In the genomic region with DNA sequence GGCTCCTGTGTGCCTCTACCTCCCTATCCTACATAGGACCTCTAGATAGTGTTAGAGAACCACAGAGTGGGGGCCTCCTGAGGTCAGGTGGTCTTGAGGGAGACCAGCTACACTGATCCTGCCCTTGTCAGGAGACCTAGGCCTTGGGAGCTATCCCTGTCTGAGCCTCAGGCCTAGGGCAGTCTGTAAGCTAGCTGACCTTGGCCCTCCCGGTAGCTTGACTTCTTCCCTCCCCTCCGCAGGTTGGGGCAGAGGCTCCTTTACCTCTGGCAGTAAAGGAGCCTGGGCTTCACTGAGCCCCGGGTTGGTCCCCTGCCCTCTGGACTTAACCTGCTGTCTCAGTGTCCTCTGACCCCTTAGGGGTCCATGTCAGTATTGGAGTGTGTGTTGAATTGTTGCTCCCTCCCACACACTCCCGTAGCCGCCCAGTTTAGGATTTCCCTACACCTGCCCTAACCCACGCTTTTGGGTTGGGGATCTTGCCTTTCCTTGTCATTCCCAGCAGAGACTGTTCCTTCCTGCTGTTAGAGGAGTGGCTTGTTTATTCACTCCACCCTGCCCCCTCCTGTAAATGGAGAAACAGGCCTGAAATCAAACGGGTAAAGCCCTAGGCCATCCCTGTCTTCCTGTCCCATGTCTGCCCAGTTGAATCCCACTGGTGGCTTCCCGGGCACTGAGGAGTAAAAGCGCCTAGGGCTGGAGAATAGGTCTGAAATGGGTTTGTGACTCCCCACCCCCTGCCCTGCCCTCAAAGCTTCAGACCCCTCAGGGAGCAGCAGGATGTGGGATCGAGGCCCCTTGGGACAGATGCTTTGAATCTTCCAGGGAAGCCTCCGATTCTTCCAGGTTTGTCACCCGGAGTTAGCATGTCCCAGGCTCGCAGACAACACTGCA, we compare ENCODE assay signal across 15 mouse cellular contexts. TPM values are rescaled to one million over a fixed set of nuclear protein-coding genes. Genes with fewer than 3 reads are reported as not detected.
DNase-seq lines count a peak whose midpoint lies in the region; ATAC-seq lines count a peak whose summit lies in the region.
"Had no signal": no experiment of that assay in that cellular context is flagged by ENCODE, and none has a peak within 500 bp of the region (broad histone marks: within the 10 kb centered on the region; RNA-seq: fewer than 3 reads in every experiment).

No protein-coding gene starts in this region.

- no peaks in the 10 kb centered on the region for H3K27me3 ChIP-seq in heart, embryonic 11.5 days (ENCODE audit: control insufficient read depth, insufficient read depth, low read length)
- no peaks in the 10 kb centered on the region for H3K27me3 ChIP-seq in liver, embryonic 13.5 days
- H3K27me3 ChIP-seq in liver, embryonic 11.5 days (replicated peaks; ENCODE audit: control insufficient read depth, insufficient read depth, low read length): no peaks in the 10 kb centered on the region
- H3K27me3 ChIP-seq in intestine, embryonic 16.5 days (replicated peaks; ENCODE audit: control insufficient read depth, insufficient read depth, low read length): no peaks in the 10 kb centered on the region
- H3K27me3 ChIP-seq: liver, embryonic 15.5 days had no signal

- peaks cover 35% of the 10 kb centered on the region for H3K36me3 ChIP-seq in heart, embryonic 11.5 days (ENCODE audit: control insufficient read depth, insufficient read depth, low read length)
- H3K36me3 ChIP-seq in liver, embryonic 13.5 days: peaks cover 61% of the 10 kb centered on the region
- H3K36me3 ChIP-seq in liver, embryonic 11.5 days (ENCODE audit: control insufficient read depth, insufficient read depth, low read length): peaks cover 48% of the 10 kb centered on the region
- peaks cover 25% of the 10 kb centered on the region for H3K36me3 ChIP-seq in intestine, embryonic 16.5 days (ENCODE audit: control insufficient read depth, insufficient read depth, low read length)

- peak overlapping the region; percentile 76; the same call in 1 of the 2 replicates for H3K27ac ChIP-seq in heart, embryonic 11.5 days (ENCODE audit: low read depth, low read length)
- H3K27ac ChIP-seq in liver, embryonic 13.5 days: 0 out of 2 replicates have a peak overlapping the region, but pooled peaks have one; percentile 1
- H3K27ac ChIP-seq in liver, embryonic 11.5 days (ENCODE audit: low read depth, low read length): no peak overlapping the region
- H3K27ac ChIP-seq in brown adipose tissue, adult 24 weeks (replicated peaks; ENCODE audit: low read depth, low read length): peak overlapping the region; percentile 93
- no peak overlapping the region; the same call in 1 of the 2 replicates for H3K27ac ChIP-seq in intestine, embryonic 16.5 days (ENCODE audit: low read length)
- H3K27ac ChIP-seq: liver, embryonic 15.5 days had no signal

- no peak; the same call in 1 of the 2 replicates for ATAC-seq in heart, embryonic 11.5 days (replicated peaks; ENCODE audit: insufficient number of reproducible peaks, low FRiP score, low TSS enrichment)
- no peak for ATAC-seq in liver, embryonic 13.5 days (ENCODE audit: low read depth)
- no peak for ATAC-seq in liver, embryonic 11.5 days (replicated peaks; ENCODE audit: low FRiP score)
- ATAC-seq in intestine, embryonic 16.5 days: 0 out of 2 replicates have a peak, but pooled peaks have one; percentile 5
- no peak for ATAC-seq in megakaryocyte-erythroid progenitor cell, adult 5-6 weeks (replicated peaks; ENCODE audit: low FRiP score, low TSS enrichment, poor library complexity, severe bottlenecking)

- WGBS in heart, embryonic 11.5 days (ENCODE audit: insufficient replicate concordance): 68% methylated on average over 13 of the region's 13 CpGs
- 74% methylated on average over 13 of the region's 13 CpGs for WGBS in liver, embryonic 13.5 days (ENCODE audit: insufficient replicate concordance)
- WGBS in liver, embryonic 11.5 days: 82% methylated on average over 13 of the region's 13 CpGs
- WGBS in intestine, embryonic 16.5 days: 72% methylated on average over 13 of the region's 13 CpGs

- no peak overlapping the region for H3K4me2 ChIP-seq in heart, embryonic 11.5 days
- H3K4me2 ChIP-seq in liver, embryonic 13.5 days: no peak overlapping the region
- no peak overlapping the region for H3K4me2 ChIP-seq in liver, embryonic 11.5 days
- no peak overlapping the region for H3K4me2 ChIP-seq in intestine, embryonic 16.5 days (ENCODE audit: low read depth, low read length)
- H3K4me2 ChIP-seq: liver, embryonic 15.5 days had no signal

- peaks cover 11% of the 10 kb centered on the region; the same call in 1 of the 2 replicates for H3K4me1 ChIP-seq in heart, embryonic 11.5 days (ENCODE audit: control insufficient read depth, insufficient read depth, low read length)
- H3K4me1 ChIP-seq in liver, embryonic 13.5 days (replicated peaks): peaks cover 43% of the 10 kb centered on the region
- H3K4me1 ChIP-seq in liver, embryonic 11.5 days (replicated peaks; ENCODE audit: control insufficient read depth, insufficient read depth, low read length): peaks cover 3% of the 10 kb centered on the region; the same call in 1 of the 2 replicates
- peaks cover 2% of the 10 kb centered on the region; the same call in 1 of the 2 replicates for H3K4me1 ChIP-seq in brown adipose tissue, adult 24 weeks (ENCODE audit: control insufficient read depth, insufficient read depth, insufficient read length, low read length)
- peaks cover 21% of the 10 kb centered on the region for H3K4me1 ChIP-seq in intestine, embryonic 16.5 days (ENCODE audit: control insufficient read depth, insufficient read depth, low read length)

- H3K9ac ChIP-seq in heart, embryonic 11.5 days (ENCODE audit: low read depth, low read length): no peak overlapping the region
- H3K9ac ChIP-seq in liver, embryonic 13.5 days: no peak overlapping the region
- no peak overlapping the region for H3K9ac ChIP-seq in liver, embryonic 11.5 days (ENCODE audit: low read depth, low read length)
- peak overlapping the region; percentile 25; the same call in 1 of the 2 replicates for H3K9ac ChIP-seq in intestine, embryonic 16.5 days (ENCODE audit: low read depth, low read length)
- H3K9ac ChIP-seq: liver, embryonic 15.5 days had no signal

- no peak overlapping the region for H3K4me3 ChIP-seq in heart, embryonic 11.5 days (ENCODE audit: low read depth, low read length)
- H3K4me3 ChIP-seq in liver, embryonic 13.5 days (replicated peaks): no peak overlapping the region
- no peak overlapping the region for H3K4me3 ChIP-seq in liver, embryonic 11.5 days (ENCODE audit: low read depth, low read length)
- no peak overlapping the region for H3K4me3 ChIP-seq in brown adipose tissue, adult 24 weeks (ENCODE audit: insufficient read depth, low read depth, low read length)
- no peak overlapping the region for H3K4me3 ChIP-seq in intestine, embryonic 16.5 days (ENCODE audit: low read length)
- H3K4me3 ChIP-seq: liver, embryonic 15.5 days had no signal

- DNase-seq in heart, adult 8-10 months (ENCODE audit: low spot score): no peak
- DNase-seq in liver, embryonic 13.5 days: no peak
- no peak for DNase-seq in liver, embryonic 11.5 days (ENCODE audit: low spot score)
- DNase-seq: adrenal gland, adult 8-10 months; cerebellum, postnatal 14 days; kidney, adult 18-20 months; layer of hippocampus, postnatal 36 days; thymus, postnatal 14 days had no signal

- H3K9me3 ChIP-seq in heart, embryonic 11.5 days (replicated peaks; ENCODE audit: control insufficient read depth, low read length): no peaks in the 10 kb centered on the region
- no peaks in the 10 kb centered on the region for H3K9me3 ChIP-seq in liver, embryonic 13.5 days (replicated peaks)
- H3K9me3 ChIP-seq in liver, embryonic 11.5 days (ENCODE audit: control insufficient read depth, low read length): no peaks in the 10 kb centered on the region
- H3K9me3 ChIP-seq in intestine, embryonic 16.5 days (ENCODE audit: control insufficient read depth, low read length): no peaks in the 10 kb centered on the region
- H3K9me3 ChIP-seq: liver, embryonic 15.5 days had no signal

RNA-seq across cellular contexts. Expression of gene Gpd1, which starts 4.4 kb away (rescaled TPM):
- polyA plus RNA-seq in heart, embryonic 11.5 days (2014; fragmentation: Nextera tagmentation; extraction: Ambion mirVana): 0.62 and 0.63 TPM in 2 replicates
- 10 to 100 TPM; 38.6 to 59.0 (median 49.5) TPM for total RNA-seq in heart, adult 8-10 months (2022)
- polyA plus RNA-seq in liver, embryonic 13.5 days (2015; fragmentation: Nextera tagmentation; extraction: Ambion mirVana): 11.5 and 13.9 TPM in 2 replicates
- 3.4 and 4.3 TPM in 2 replicates for polyA plus RNA-seq in liver, embryonic 11.5 days (2014; fragmentation: Nextera tagmentation; extraction: Ambion mirVana)
- polyA plus RNA-seq in brown adipose tissue, adult 24 weeks (2012; ENCODE audit: insufficient read depth, insufficient read length, missing spikeins): 4,943 and 5,428 TPM in 2 replicates
- 33.0 and 47.4 TPM in 2 replicates for polyA plus RNA-seq in intestine, embryonic 16.5 days (2015; fragmentation: Nextera tagmentation; extraction: Ambion mirVana)
- 0.49 TPM in 1 of 2 replicates, not detected in the other for total RNA-seq in megakaryocyte-erythroid progenitor cell, adult 5-6 weeks (2014; fragmentation: Nextera tagmentation)
- 0.23 TPM in 1 of 2 replicates, not detected in the other for total RNA-seq in megakaryocyte-erythroid progenitor cell, adult 5-6 weeks (2017)

RNA-seq across cellular contexts. Expression of gene Gm17349, which starts 7.6 kb away (rescaled TPM):
- polyA plus RNA-seq in heart, embryonic 11.5 days (2014; fragmentation: Nextera tagmentation; extraction: Ambion mirVana): not detected in 2 replicates
- total RNA-seq in heart, adult 8-10 months (2022): 1 to 10 TPM; 2.4 to 3.3 (median 2.9) TPM
- not detected in 2 replicates for polyA plus RNA-seq in liver, embryonic 13.5 days (2015; fragmentation: Nextera tagmentation; extraction: Ambion mirVana)
- not detected in 2 replicates for polyA plus RNA-seq in liver, embryonic 11.5 days (2014; fragmentation: Nextera tagmentation; extraction: Ambion mirVana)
- polyA plus RNA-seq in brown adipose tissue, adult 24 weeks (2012; ENCODE audit: insufficient read depth, insufficient read length, missing spikeins): not detected in 2 replicates
- not detected in 2 replicates for polyA plus RNA-seq in intestine, embryonic 16.5 days (2015; fragmentation: Nextera tagmentation; extraction: Ambion mirVana)
- total RNA-seq in megakaryocyte-erythroid progenitor cell, adult 5-6 weeks (2014; fragmentation: Nextera tagmentation): not detected in 2 replicates
- total RNA-seq in megakaryocyte-erythroid progenitor cell, adult 5-6 weeks (2017): not detected in 2 replicates
- total RNA-seq: megakaryocyte, adult 5-6 weeks had no signal
- polyA plus RNA-seq: liver, embryonic 15.5 days had no signal

RNA-seq across cellular contexts. Expression of gene Smarcd1, which starts 11.0 kb away (rescaled TPM):
- 24.8 and 26.6 TPM in 2 replicates for polyA plus RNA-seq in heart, embryonic 11.5 days (2014; fragmentation: Nextera tagmentation; extraction: Ambion mirVana)
- 10 to 100 TPM; 21.7 to 25.8 (median 24.5) TPM for total RNA-seq in heart, adult 8-10 months (2022)
- polyA plus RNA-seq in liver, embryonic 13.5 days (2015; fragmentation: Nextera tagmentation; extraction: Ambion mirVana): 7.1 TPM in 2 replicates
- 26.7 and 28.5 TPM in 2 replicates for polyA plus RNA-seq in liver, embryonic 11.5 days (2014; fragmentation: Nextera tagmentation; extraction: Ambion mirVana)
- 14.9 and 17.4 TPM in 2 replicates for polyA plus RNA-seq in brown adipose tissue, adult 24 weeks (2012; ENCODE audit: insufficient read depth, insufficient read length, missing spikeins)
- 19.3 and 20.9 TPM in 2 replicates for polyA plus RNA-seq in intestine, embryonic 16.5 days (2015; fragmentation: Nextera tagmentation; extraction: Ambion mirVana)
- 29.2 and 37.5 TPM in 2 replicates for total RNA-seq in megakaryocyte-erythroid progenitor cell, adult 5-6 weeks (2014; fragmentation: Nextera tagmentation)
- 10.5 and 28.6 TPM in 2 replicates for total RNA-seq in megakaryocyte-erythroid progenitor cell, adult 5-6 weeks (2017)

RNA-seq across cellular contexts. Expression of gene Cox14, which starts 12.5 kb away (rescaled TPM):
- polyA plus RNA-seq in heart, embryonic 11.5 days (2014; fragmentation: Nextera tagmentation; extraction: Ambion mirVana): 176 and 187 TPM in 2 replicates
- 100 to 1,000 TPM; 240 to 284 (median 258) TPM for total RNA-seq in heart, adult 8-10 months (2022)
- 71.6 and 80.5 TPM in 2 replicates for polyA plus RNA-seq in liver, embryonic 13.5 days (2015; fragmentation: Nextera tagmentation; extraction: Ambion mirVana)
- polyA plus RNA-seq in liver, embryonic 11.5 days (2014; fragmentation: Nextera tagmentation; extraction: Ambion mirVana): 134 and 153 TPM in 2 replicates
- 189 and 242 TPM in 2 replicates for polyA plus RNA-seq in brown adipose tissue, adult 24 weeks (2012; ENCODE audit: insufficient read depth, insufficient read length, missing spikeins)
- 249 and 253 TPM in 2 replicates for polyA plus RNA-seq in intestine, embryonic 16.5 days (2015; fragmentation: Nextera tagmentation; extraction: Ambion mirVana)
- total RNA-seq in megakaryocyte-erythroid progenitor cell, adult 5-6 weeks (2014; fragmentation: Nextera tagmentation): 60.9 and 68.1 TPM in 2 replicates
- 17.2 and 30.4 TPM in 2 replicates for total RNA-seq in megakaryocyte-erythroid progenitor cell, adult 5-6 weeks (2017)

RNA-seq across cellular contexts. Expression of gene Asic1, which starts 42.7 kb away (rescaled TPM):
- 1.8 and 2.1 TPM in 2 replicates for polyA plus RNA-seq in heart, embryonic 11.5 days (2014; fragmentation: Nextera tagmentation; extraction: Ambion mirVana)
- total RNA-seq in heart, adult 8-10 months (2022): under 1 TPM; 0.14 to 0.56 (median 0.35) TPM
- 0.53 and 0.57 TPM in 2 replicates for polyA plus RNA-seq in liver, embryonic 13.5 days (2015; fragmentation: Nextera tagmentation; extraction: Ambion mirVana)
- polyA plus RNA-seq in liver, embryonic 11.5 days (2014; fragmentation: Nextera tagmentation; extraction: Ambion mirVana): 2.3 TPM in 2 replicates
- polyA plus RNA-seq in brown adipose tissue, adult 24 weeks (2012; ENCODE audit: insufficient read depth, insufficient read length, missing spikeins): not detected in 2 replicates
- polyA plus RNA-seq in intestine, embryonic 16.5 days (2015; fragmentation: Nextera tagmentation; extraction: Ambion mirVana): 1.7 and 2.0 TPM in 2 replicates
- total RNA-seq in megakaryocyte-erythroid progenitor cell, adult 5-6 weeks (2014; fragmentation: Nextera tagmentation): not detected in 2 replicates
- 0.33 TPM in 1 of 2 replicates, not detected in the other for total RNA-seq in megakaryocyte-erythroid progenitor cell, adult 5-6 weeks (2017)
- total RNA-seq: gastrocnemius, adult 8-10 months had no signal

Comparison
In these comparisons a context has a peak if more than half of its experiments do, and no peak if none do; other contexts are left out.
1. H3K27ac ChIP-seq: peak in heart, embryonic 11.5 days (single experiment), liver, embryonic 13.5 days (single experiment) and brown adipose tissue, adult 24 weeks (single experiment); none in liver, embryonic 11.5 days (single experiment) and intestine, embryonic 16.5 days (single experiment).
2. RNA of gene Gpd1, which starts 4.4 kb away (polyA plus RNA-seq): 4,943 to 5,428 TPM in brown adipose tissue, adult 24 weeks; 33.0 to 47.4 TPM in intestine, embryonic 16.5 days, 11.5 to 13.9 TPM in liver, embryonic 13.5 days, 3.4 to 4.3 TPM in liver, embryonic 11.5 days and 0.62 to 0.63 TPM in heart, embryonic 11.5 days; every median in the first group is over 100 times any median in the second.